Mouse (Mus musculus): ENCODE data around the gene Kng1.
"Not testable (repeated sequence)": the region's sequence is repeated elsewhere in the genome, so short reads cannot be mapped to it uniquely, and the experiment has no call there.

Kng1 gene

GRCm38 (mm10) chr16:23057668-23058447, at the start of gene Kng1:
Gene Kng1, plus strand, starts transcription at chr16:23057865.
- not testable (repeated sequence) for DNase-seq (ENCODE audit: low spot score)

GRCm38 (mm10) chr16:23013786-23014185, 43.9 kb upstream of the Kng1 start:
- DNase-seq (ENCODE audit: low spot score): not testable (repeated sequence)

DNA sequence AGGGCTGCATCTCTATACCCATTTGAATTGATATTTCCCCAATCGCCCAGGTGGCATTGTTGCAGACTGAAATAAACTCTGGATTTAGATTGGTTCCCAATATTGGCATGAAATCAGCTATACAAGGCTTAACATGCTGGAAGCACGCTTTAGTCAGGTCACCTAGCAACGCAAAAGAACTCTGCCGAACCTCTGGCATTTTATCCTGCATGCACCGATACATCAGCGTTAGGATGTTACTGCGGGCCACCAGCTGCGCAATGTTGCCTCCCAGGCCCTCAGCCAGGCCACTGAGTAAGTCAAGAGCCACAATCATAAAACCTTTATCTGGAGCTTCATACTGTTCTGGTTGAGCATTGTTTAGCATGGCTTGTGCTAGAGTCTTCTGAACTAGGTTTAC, 43.0 kb upstream of the Kng1 start:
- not testable (repeated sequence) for DNase-seq (ENCODE audit: low spot score)

DNA sequence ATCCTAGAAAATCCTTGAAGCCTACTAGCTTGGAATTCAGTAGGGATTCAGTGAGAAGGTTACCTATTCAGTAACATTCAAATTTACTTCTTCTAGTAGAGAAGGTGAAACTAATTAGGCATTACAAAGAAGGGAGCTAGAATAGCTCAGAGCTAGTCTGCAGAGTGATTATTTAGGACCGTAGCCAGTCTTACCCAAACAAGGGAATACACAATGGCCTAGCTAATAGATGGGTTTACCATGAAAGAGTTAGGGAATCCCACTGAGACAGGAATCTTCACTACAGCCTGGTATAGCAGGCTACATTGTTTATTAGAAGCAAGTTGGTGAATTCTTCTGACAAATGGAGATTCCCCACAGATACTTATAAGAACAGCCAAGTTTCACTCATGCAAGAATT, 37.1 kb upstream of the Kng1 start:
- DNase-seq (ENCODE audit: low spot score): not testable (repeated sequence)

DNA sequence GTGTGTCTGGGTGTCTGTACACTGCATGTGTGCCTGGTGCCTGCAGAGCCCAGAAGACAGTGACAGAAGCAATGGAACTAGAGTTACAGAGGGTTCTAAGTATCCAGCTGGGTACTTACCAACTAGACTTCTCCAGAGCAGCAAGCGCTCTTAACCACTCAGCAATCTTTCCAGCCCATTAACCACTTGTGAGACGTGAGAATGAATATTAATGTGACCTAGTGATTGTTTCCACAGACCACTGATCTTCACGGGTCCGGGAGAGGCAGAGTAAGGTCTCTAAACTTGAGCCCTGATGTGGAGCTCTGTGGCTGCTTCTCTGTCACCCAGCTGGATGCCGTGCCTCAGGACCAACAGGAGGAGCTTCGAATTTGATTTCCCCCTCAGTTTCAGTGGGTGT, 32.6 kb upstream of the Kng1 start:
- DNase-seq (ENCODE audit: low spot score): no peak

- no peak for DNase-seq (ENCODE audit: low spot score)
These were observed 31.1 kb upstream of the Kng1 start for GRCm38 (mm10) chr16:23026582-23026981.

DNA sequence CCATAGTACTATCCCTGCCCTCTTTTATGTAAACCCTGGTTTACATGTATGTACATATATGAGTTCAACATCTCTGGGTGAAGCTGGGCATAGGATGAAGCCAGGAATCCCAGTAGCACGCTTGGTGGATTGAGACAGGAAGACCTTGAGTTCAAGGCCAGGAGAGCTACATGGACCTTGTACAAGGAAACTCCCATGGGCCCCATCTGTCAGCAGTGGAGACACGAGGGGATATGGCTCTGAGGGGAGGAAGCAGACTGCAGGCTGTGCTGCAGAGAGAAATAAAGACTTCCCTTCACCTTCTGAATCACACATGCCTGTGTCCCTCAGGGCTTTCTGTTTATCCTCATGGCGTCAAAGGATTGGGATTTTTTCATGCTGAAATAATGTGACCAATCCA, 30.3 kb upstream of the Kng1 start:
- not testable (repeated sequence) for DNase-seq (ENCODE audit: low spot score)

GRCm38 (mm10) chr16:23028966-23029600, 28.6 kb upstream of the Kng1 start, which contains the start of gene Kng2:
Gene Kng2, minus strand, starts transcription at chr16:23029482.
- DNase-seq (ENCODE audit: low spot score): not testable (repeated sequence)

- DNase-seq (ENCODE audit: low spot score): no peak
These were observed 26.8 kb upstream of the Kng1 start for GRCm38 (mm10) chr16:23030673-23031435.

DNA sequence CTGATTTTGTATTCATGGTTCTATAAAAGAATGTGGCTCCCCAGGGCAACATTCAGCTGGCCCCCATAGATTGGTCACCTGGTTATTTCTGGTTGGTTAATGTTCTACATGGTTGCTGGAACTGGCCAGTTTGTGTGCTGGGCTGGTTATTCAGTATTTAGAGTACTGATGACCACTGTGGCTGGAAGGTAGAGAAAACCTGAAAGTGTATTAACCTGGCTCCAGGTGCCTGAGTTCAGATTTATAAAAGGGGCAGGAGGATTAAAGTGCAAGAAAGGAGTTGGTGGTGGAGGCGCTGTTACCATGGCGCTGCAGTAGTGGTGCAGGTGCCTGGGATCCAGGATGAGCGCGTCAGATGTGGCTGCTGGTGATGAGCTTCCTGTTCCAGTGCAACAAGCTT, 24.0 kb upstream of the Kng1 start:
- DNase-seq (ENCODE audit: low spot score): no peak

GRCm38 (mm10) chr16:23037744-23038143, 19.9 kb upstream of the Kng1 start:
- DNase-seq (ENCODE audit: low spot score): no peak

GRCm38 (mm10) chr16:23039281-23039680, 18.4 kb upstream of the Kng1 start:
- DNase-seq (ENCODE audit: low spot score): no peak

GRCm38 (mm10) chr16:23040876-23041275, 16.8 kb upstream of the Kng1 start:
- no peak for DNase-seq (ENCODE audit: low spot score)

DNA sequence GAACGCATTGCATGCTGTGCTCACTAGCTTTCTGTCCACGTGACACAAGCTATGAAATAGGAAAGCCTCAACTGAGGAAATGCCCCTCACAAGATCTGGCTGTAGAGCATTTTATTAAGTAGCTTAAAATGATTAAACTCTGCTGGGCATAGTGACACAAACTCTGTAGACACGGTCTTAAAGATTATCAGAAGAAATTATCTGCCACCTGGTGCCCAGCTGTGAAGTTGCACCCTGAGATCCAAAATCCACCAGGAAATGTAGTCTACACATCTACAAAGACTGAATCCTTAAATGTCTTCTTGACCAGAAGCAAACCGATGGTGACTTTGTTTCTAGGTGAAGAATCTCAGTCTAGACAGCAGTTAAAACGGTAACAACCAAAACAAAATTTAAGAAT, 11.3 kb upstream of the Kng1 start:
- no peak for DNase-seq (ENCODE audit: low spot score)

- not testable (repeated sequence) for DNase-seq (ENCODE audit: low spot score)
These were observed 2.0 kb downstream of the Kng1 start for GRCm38 (mm10) chr16:23059630-23060029.

- DNase-seq (ENCODE audit: low spot score): not testable (repeated sequence)
These were observed 3.2 kb downstream of the Kng1 start for GRCm38 (mm10) chr16:23060781-23061325.

DNA sequence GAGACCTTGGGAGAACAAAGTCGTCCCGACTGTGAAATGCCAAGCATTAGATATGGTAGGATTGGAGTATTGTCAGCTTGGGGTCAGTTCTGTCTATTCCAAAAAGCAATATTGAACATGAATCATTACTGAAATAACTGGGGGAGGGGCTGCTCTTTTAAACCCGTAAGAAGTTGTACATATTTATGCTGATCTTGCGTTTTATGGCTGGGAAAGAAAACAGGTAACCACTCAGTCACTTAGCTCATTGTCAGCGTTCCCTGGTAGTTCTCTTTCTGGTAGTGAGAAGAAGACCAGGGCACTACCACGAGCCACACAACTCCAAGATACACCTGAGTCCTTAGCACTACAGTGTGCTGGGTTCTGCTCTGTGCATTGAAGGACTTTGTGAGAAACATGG, 19.9 kb downstream of the Kng1 start:
- DNase-seq (ENCODE audit: low spot score): not testable (repeated sequence)

DNA sequence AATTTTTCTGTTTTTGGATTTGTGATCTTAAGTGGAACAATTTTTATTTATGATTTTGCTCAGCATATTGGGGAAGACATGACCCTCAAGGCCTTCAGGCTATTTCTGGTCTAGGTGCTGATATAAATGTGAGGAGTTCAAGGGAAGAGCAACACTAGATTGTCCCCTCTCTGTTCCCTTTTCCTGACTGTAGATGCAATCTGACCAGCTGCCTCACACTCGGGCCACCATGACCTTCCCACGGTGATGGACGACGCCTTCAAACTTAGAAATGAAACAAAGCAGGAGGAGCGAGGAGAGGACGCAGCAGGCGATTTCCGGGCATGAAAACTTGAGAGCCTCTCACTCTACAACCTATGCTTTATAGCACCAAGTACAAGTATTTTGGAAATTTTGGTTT, 29.5 kb downstream of the Kng1 start:
- DNase-seq (ENCODE audit: low spot score): not testable (repeated sequence)

DNA sequence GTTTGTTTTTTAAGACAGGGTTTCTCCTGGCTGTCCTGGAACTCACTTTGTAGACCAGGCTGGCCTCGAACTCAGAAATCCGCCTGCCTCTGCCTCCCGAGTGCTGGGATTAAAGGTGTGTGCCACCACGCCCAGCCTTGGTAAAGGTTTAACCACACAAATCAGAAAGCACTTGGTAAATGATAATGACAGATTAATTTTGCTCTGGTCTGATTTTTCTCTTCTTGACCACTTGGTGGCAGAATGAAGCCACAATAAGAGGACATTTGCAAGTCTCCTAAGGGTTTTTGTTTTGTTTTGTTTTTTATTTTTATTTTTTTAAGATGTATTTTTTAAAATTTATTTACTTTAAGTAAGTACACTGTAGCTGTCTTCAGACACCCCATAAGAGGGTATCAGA, 30.0 kb downstream of the Kng1 start:
- not testable (repeated sequence) for DNase-seq (ENCODE audit: low spot score)

DNA sequence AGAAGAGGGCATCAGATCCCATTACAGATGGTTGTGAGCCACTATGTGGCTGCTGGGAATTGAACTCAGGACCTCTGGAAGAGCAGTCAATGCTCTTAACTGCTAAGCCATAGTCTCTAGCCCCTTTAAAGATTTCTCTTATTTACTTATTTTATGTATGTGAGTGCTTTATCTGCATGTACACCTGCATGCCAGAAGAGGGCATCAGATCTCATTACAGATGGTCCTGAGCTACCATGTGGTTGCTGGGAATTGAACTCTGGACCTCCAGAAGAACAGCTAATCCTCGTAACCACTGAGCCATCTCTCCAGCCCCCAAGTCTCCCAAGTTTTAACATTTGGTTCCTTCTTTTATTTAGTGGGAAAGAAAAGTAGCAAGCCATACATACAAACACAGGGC, 30.8 kb downstream of the Kng1 start:
- DNase-seq (ENCODE audit: low spot score): not testable (repeated sequence)

DNA sequence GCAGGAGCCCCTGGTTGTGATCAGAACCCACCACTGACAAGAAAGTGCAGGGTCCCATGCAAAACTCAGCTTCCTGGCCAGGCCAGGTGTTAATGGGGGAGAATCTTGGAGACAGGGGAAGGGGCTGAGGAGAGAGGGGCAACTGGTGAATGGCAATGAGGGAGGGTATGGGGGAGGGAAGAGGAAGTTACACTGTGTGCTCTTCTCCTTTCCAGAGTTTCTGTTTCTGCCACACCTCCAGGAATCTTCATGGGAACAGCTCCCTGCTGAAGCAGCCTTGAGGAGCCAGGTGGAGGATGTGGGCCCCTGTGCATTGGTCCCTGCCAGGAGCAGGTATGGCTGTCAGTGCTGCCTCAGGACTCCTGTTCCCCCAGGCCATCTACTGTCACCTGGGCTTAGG, 33.7 kb downstream of the Kng1 start:
- not testable (repeated sequence) for DNase-seq (ENCODE audit: low spot score)

- no peak for DNase-seq (ENCODE audit: low spot score)
These were observed 35.8 kb downstream of the Kng1 start for GRCm38 (mm10) chr16:23093321-23093953.

Measured in c-Kit-positive CD71-positive TER-119-positive erythroid progenitor cells, embryonic 14.5 days (primary cell).